Mouse (Mus musculus) kidney, embryonic 14.5 days (tissue): Measurements from ENCODE around the gene Ubqln4. TPM values are rescaled to one million over a fixed set of nuclear protein-coding genes. Genes with fewer than 3 reads are reported as not detected.

Experiments used
- ATAC-seq: fragments of 200-750 bp; cut with Nextera tagmentation; 2 replicates; pipeline ENCODE4 v1.8.0; 2017; ENCODE audit warnings: moderate number of reproducible peaks, mild to moderate bottlenecking, moderate TSS enrichment, moderate library complexity; ENCODE audit not compliant: low FRiP score, low TSS enrichment
- H3K27ac ChIP-seq: fragments of 300-500 bp; sonication (generic); 2 replicates; pipeline ENCODE4 v1.5.1; 2014; ENCODE audit warnings: low read depth, mild to moderate bottlenecking, low read length, moderate library complexity, mixed read lengths
- H3K27me3 ChIP-seq: fragments of 300-500 bp; sonication (generic); 2 replicates; pipeline ENCODE4 v1.6.1; 2014; ENCODE audit warnings: mild to moderate bottlenecking, low read length; ENCODE audit not compliant: control insufficient read depth, insufficient read depth
- H3K36me3 ChIP-seq: fragments of 300-500 bp; sonication (generic); 2 replicates; pipeline ENCODE4 v1.6.1; 2014; ENCODE audit warnings: low read length, mixed read lengths; ENCODE audit not compliant: control insufficient read depth, insufficient read depth
- H3K4me1 ChIP-seq: fragments of 300-500 bp; sonication (generic); 2 replicates; pipeline ENCODE4 v1.6.1; 2014; ENCODE audit warnings: low read length, mixed read lengths; ENCODE audit not compliant: control insufficient read depth, insufficient read depth
- H3K4me2 ChIP-seq: fragments of 300-500 bp; sonication (generic); replicated peaks from 2 replicates; pipeline ENCODE4 v1.6.1; 2014; ENCODE audit warnings: low read depth, mild to moderate bottlenecking, low read length
- H3K4me3 ChIP-seq: fragments of 300-500 bp; sonication (generic); 2 replicates; pipeline ENCODE4 v1.5.1; 2014; ENCODE audit warnings: mild to moderate bottlenecking, low read length
- H3K9ac ChIP-seq: fragments of 300-500 bp; sonication (generic); 2 replicates; pipeline ENCODE4 v1.6.1; 2014; ENCODE audit warnings: low read depth, mild to moderate bottlenecking, low read length, moderate library complexity
- H3K9me3 ChIP-seq: fragments of 300-500 bp; sonication (generic); 2 replicates; pipeline ENCODE4 v1.6.1; 2016; ENCODE audit warnings: low read length; ENCODE audit not compliant: control insufficient read depth
- WGBS: fragments of 180-500 bp; shearing (Covaris S2); extraction: QIAGEN DNeasy Blood & Tissue Kit; methylation state at CpG from one replicate; pipeline ENCODE4 v1.1.7; 2014; 5-methylcytosine and 5-hydroxymethylcytosine counted together
- microRNA counts: library from miRNA; unstranded; fragments of <30 nt; microRNA quantifications from one replicate; lab custom pipeline; 2017
- microRNA-seq: library from miRNA; unstranded; fragments of <30 nt; microRNA quantifications from one replicate; pipeline ENCODE4, GENCODE M21; 2016
- polyA plus RNA-seq: library from polyadenylated mRNA; unstranded; fragments of >200 nt; fragmentation: Nextera tagmentation; extraction: Ambion mirVana; gene quantifications from 2 replicates; pipeline ENCODE4 v1.2.1, GENCODE M21; 2014

Gene Ubqln4
- polyA plus RNA-seq, 1 experiment from 2014 or later = 73.4 TPM

DNA sequence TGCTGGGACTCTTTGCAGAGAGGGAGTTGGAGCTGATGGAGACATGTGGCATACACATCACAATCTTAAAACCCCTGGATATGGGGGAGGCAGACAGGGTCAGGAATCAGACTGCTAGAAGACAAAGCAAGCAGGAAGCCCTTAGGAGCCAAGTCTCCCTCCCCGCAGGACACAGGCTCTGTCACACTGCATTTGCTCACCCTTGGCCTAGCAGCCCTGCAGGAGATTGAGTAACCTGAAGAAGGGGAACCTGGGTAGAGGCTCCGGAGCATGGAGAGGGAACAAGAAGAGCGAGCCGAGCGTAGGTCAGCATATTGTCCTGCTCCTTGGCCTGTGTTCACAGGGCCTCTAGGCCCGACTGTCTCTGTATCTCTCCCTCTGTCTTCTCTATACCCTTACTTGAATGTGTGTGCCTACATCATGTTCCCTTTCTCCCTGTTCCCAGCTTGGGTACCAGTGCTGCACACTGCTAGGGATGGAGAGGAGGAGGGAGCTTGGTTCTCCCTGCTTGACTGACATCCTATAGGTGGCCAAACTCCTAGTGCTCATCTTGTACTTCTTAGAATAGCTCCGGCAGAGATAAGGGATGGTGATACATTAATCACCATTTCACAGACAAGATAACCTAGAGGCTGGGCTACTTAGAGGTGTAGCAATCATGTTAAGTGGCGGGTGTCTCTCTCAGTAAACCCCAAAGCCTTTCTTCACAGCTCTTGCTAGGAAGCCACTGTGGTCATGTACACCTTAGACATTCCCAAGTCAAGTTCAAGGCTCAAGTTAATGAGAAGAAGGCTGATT, 64.7 kb downstream of the Ubqln4 start:
- ATAC-seq = no peak
- peaks cover 33% of the 10 kb centered on the region for H3K4me1 ChIP-seq
- H3K27me3 ChIP-seq = no peaks in the 10 kb centered on the region
- no peaks in the 10 kb centered on the region for H3K36me3 ChIP-seq
- no peak overlapping the region for H3K27ac ChIP-seq
- H3K9me3 ChIP-seq = no peaks in the 10 kb centered on the region
- no peak overlapping the region for H3K4me2 ChIP-seq
- H3K4me3 ChIP-seq = no peak overlapping the region
- H3K9ac ChIP-seq = no peak overlapping the region; the same call in 1 of the 2 replicates
- 56% methylated on average over 8 of the region's 8 CpGs for WGBS

MicroRNA genes within 50 kb of the gene (microRNA counts, 519-probe panel; counts per million panel counts)
- microRNA mmu-miR-1905 (lab: Ali Mortazavi, UCI) = not detected

Small RNA genes within 50 kb of the gene (microRNA-seq; reads per million reads assigned to microRNA genes)
- gene Mir1905 = not detected

Other genes with a start within 250 kb of the Ubqln4 start
- 114 and 138 TPM in 2 replicates for gene Glmp, start 228.7 kb upstream of the Ubqln4 start, polyA plus RNA-seq
- 3.4 and 5.5 TPM in 2 replicates for gene Tmem79, start 217.6 kb upstream of the Ubqln4 start, polyA plus RNA-seq
- 36.5 and 47.4 TPM in 2 replicates for gene Smg5, start 217.5 kb upstream of the Ubqln4 start, polyA plus RNA-seq
- 7.9 and 8.5 TPM in 2 replicates for gene Paqr6, start 189.2 kb upstream of the Ubqln4 start, polyA plus RNA-seq
- gene Bglap3, start 181.0 kb upstream of the Ubqln4 start, polyA plus RNA-seq = 0.28 TPM in 1 of 2 replicates, not detected in the other
- gene Bglap2, start 175.1 kb upstream of the Ubqln4 start, polyA plus RNA-seq = not detected in 2 replicates
- 0.57 TPM in 1 of 2 replicates, not detected in the other for gene Bglap, start 169.3 kb upstream of the Ubqln4 start, polyA plus RNA-seq
- gene Pmf1, start 143.4 kb upstream of the Ubqln4 start, polyA plus RNA-seq = 169 and 181 TPM in 2 replicates
- 13.1 and 19.4 TPM in 2 replicates for gene Slc25a44, start 128.6 kb upstream of the Ubqln4 start, polyA plus RNA-seq
- 5.7 and 10.0 TPM in 2 replicates for gene Sema4a, start 92.6 kb upstream of the Ubqln4 start, polyA plus RNA-seq
- gene Lmna, start 43.8 kb upstream of the Ubqln4 start, polyA plus RNA-seq = 41.6 and 55.7 TPM in 2 replicates
- 31.6 and 32.2 TPM in 2 replicates for gene Mex3a, start 21.4 kb upstream of the Ubqln4 start, polyA plus RNA-seq
- 14.2 and 16.7 TPM in 2 replicates for gene Rab25, start 5.5 kb upstream of the Ubqln4 start, polyA plus RNA-seq
- gene Lamtor2, start 684 bp upstream of the Ubqln4 start, polyA plus RNA-seq = 81.7 and 165 TPM in 2 replicates
- gene Ssr2, start 22.1 kb downstream of the Ubqln4 start, polyA plus RNA-seq = 260 and 303 TPM in 2 replicates
- 110 and 127 TPM in 2 replicates for gene Arhgef2, start 52.2 kb downstream of the Ubqln4 start, polyA plus RNA-seq
- not detected in 2 replicates for gene Rxfp4, start 99.4 kb downstream of the Ubqln4 start, polyA plus RNA-seq
- gene Khdc4, start 132.0 kb downstream of the Ubqln4 start, polyA plus RNA-seq = 58.1 and 103 TPM in 2 replicates
- 44.7 and 46.4 TPM in 2 replicates for gene Rit1, start 163.1 kb downstream of the Ubqln4 start, polyA plus RNA-seq
- gene Syt11, start 221.4 kb downstream of the Ubqln4 start, polyA plus RNA-seq = 10.3 and 12.5 TPM in 2 replicates